Mouse (Mus musculus) kidney, adult 2 months (tissue): ENCODE results near the gene Ywhah.

Experiments used
- CTCF ChIP-seq: fragments of 200-500 bp; conservative IDR thresholded peaks from 2 replicates; pipeline ENCODE4 v1.5.1; 2011; ENCODE audit warnings: low read depth, mild to moderate bottlenecking, control low read depth, low read length, moderate library complexity, mixed read lengths; ENCODE audit not compliant: insufficient read depth, insufficient read length
- POLR2A ChIP-seq: fragments of 200-500 bp; IDR thresholded peaks from one replicate; pipeline ENCODE4 v1.6.1; 2011; ENCODE audit warnings: low read depth, low read length, control low read depth

DNA sequence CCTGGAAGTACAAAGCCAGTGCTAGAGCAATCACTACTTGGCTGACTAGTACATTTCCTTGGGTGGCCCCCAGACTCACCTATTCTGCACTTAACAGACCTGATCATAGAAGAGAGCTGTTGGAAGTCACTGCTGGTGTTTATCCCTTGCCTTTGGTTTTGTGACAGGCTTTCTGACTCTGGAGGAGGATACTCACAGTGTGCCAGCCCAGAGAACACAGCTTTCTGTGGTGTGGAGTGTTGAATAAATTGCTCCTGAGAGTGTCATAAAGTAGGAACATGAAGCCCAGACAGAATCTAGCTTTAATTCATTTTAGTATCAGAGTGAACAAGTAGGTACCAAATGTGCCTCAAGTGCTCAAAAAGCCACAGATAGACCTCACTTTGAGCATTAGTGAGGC lies 41.4 kb upstream of the Ywhah start:
- TF ChIP-seq CTCF (no peak), POLR2A (no peak)
